Mouse (Mus musculus): ENCODE data around the gene Rwdd2b. TPM values are rescaled to one million over a fixed set of nuclear protein-coding genes. Genes with fewer than 3 reads are reported as not detected.

The Rwdd2b gene
- polyA plus RNA-seq, 1 experiment = 2.5 TPM

GRCm38 (mm10) chr16:87393813-87394548 lies 46.4 kb downstream of the Rwdd2b start:
- TF ChIP-seq POLR2A (IDR thresholded peaks at IDR 0.05; ENCODE audit: borderline replicate concordance, control insufficient read depth, low read depth, low read length) = no peak
- peak; percentile 47; the same call in 1 of the 2 replicates for TF ChIP-seq CTCF (IDR thresholded peaks at IDR 0.05; ENCODE audit: control insufficient read depth, insufficient read depth, low read length)
- 52% methylated on average over 16 of the region's 16 CpGs for WGBS
- H3K4me1 ChIP-seq (ENCODE audit: control insufficient read depth, insufficient read depth, low read length) = no peaks in the 10 kb centered on the region
- no peak overlapping the region for H3K27ac ChIP-seq (ENCODE audit: control insufficient read depth, insufficient read depth, low read depth, low read length, poor library complexity)
- no peak overlapping the region for H3K4me3 ChIP-seq (replicated peaks; ENCODE audit: control insufficient read depth, low read depth, low read length)

GRCm38 (mm10) chr16:87387444-87387977 lies 52.9 kb downstream of the Rwdd2b start:
- H3K4me3 ChIP-seq (replicated peaks; ENCODE audit: control insufficient read depth, low read depth, low read length) = no peak overlapping the region
- no peak for TF ChIP-seq POLR2A (IDR thresholded peaks at IDR 0.05; ENCODE audit: borderline replicate concordance, control insufficient read depth, low read depth, low read length)
- TF ChIP-seq CTCF (IDR thresholded peaks at IDR 0.05; ENCODE audit: control insufficient read depth, insufficient read depth, low read length) = no peak
- WGBS = 96% methylated on average over 3 of the region's 3 CpGs
- H3K4me1 ChIP-seq (ENCODE audit: control insufficient read depth, insufficient read depth, low read length) = no peaks in the 10 kb centered on the region
- H3K27ac ChIP-seq (ENCODE audit: control insufficient read depth, insufficient read depth, low read depth, low read length, poor library complexity) = no peak overlapping the region

- Histone ChIP-seq H3K27ac (ENCODE audit: control insufficient read depth, insufficient read depth, low read depth, low read length, poor library complexity) (no peak overlapping the region), H3K4me3 (replicated peaks; ENCODE audit: control insufficient read depth, low read depth, low read length) (no peak overlapping the region), H3K4me1 (ENCODE audit: control insufficient read depth, insufficient read depth, low read length) (no peaks in the 10 kb centered on the region)
- TF ChIP-seq POLR2A (IDR thresholded peaks at IDR 0.05; ENCODE audit: borderline replicate concordance, control insufficient read depth, low read depth, low read length) = no peak
- TF ChIP-seq CTCF (IDR thresholded peaks at IDR 0.05; ENCODE audit: control insufficient read depth, insufficient read depth, low read length) = no peak
- 78% methylated on average over 2 of the region's 2 CpGs for WGBS
Observed at GRCm38 (mm10) chr16:87384366-87384765, 56.0 kb downstream of the Rwdd2b start.

Other genes starting within 250 kb of the Rwdd2b start
- gene N6amt1, start 86.4 kb downstream of the Rwdd2b start, polyA plus RNA-seq (2011; ENCODE audit: insufficient read depth, insufficient read length, low replicate concordance, missing spikeins) = 8.3 and 9.9 TPM in 2 replicates
- gene Ltn1, start 8.0 kb downstream of the Rwdd2b start, polyA plus RNA-seq (2011; ENCODE audit: insufficient read depth, insufficient read length, low replicate concordance, missing spikeins) = 4.3 and 6.9 TPM in 2 replicates
- 22.0 and 31.6 TPM in 2 replicates for gene Usp16, start 14.1 kb upstream of the Rwdd2b start, polyA plus RNA-seq (2011; ENCODE audit: insufficient read depth, insufficient read length, low replicate concordance, missing spikeins)
- gene Cct8, start 55.3 kb upstream of the Rwdd2b start, polyA plus RNA-seq (2011; ENCODE audit: insufficient read depth, insufficient read length, low replicate concordance, missing spikeins) = 137 and 151 TPM in 2 replicates
- gene Map3k7cl, start 112.8 kb upstream of the Rwdd2b start, polyA plus RNA-seq (2011; ENCODE audit: insufficient read depth, insufficient read length, low replicate concordance, missing spikeins) = not detected in 2 replicates

All from bone marrow, adult 2 months (tissue).